Mouse (Mus musculus) layer of hippocampus, adult 6 months (tissue): ENCODE results near the gene 1600015I10Rik. TPM values are rescaled to one million over a fixed set of nuclear protein-coding genes. Genes with fewer than 3 reads are reported as not detected.

Experiments
- long read RNA-seq, 2 experiments: library from polyadenylated mRNA; unstranded; transcript quantifications; one replicate each; pipeline ENCODE4 v2.0.0; 2019 to 2020
- polyA plus RNA-seq: library from polyadenylated mRNA; unstranded; fragments of <200 nt; fragmentation: Nextera tagmentation; gene quantifications from 2 replicates; pipeline ENCODE4 v1.2.3, GENCODE M21; 2021

1600015I10Rik gene
- polyA plus RNA-seq = not detected in 2 replicates
- long read RNA-seq, experiment 1 = 0 reads
- long read RNA-seq, experiment 2 = 0 reads

GRCm38 (mm10) chr6:48929595-48929994 lies at the start of gene 1600015I10Rik:
Gene 1600015I10Rik, plus strand, starts transcription at chr6:48929895.

GRCm38 (mm10) chr6:48974663-48975062 lies 45.0 kb downstream of the 1600015I10Rik start, which contains the start of gene Doxl2:
Gene Doxl2, plus strand, starts transcription at chr6:48974963.

Other genes with a start within 250 kb of the 1600015I10Rik start
- gene Gimap4, start 245.3 kb upstream of the 1600015I10Rik start, polyA plus RNA-seq = 0.21 TPM in 1 of 2 replicates, not detected in the other
- 2.7 and 3.0 TPM in 2 replicates for gene Gimap6, start 221.7 kb upstream of the 1600015I10Rik start, polyA plus RNA-seq
- 0.83 TPM in 1 of 2 replicates, not detected in the other for gene Gm28053, start 211.3 kb upstream of the 1600015I10Rik start, polyA plus RNA-seq
- 0.11 TPM in 1 of 2 replicates, not detected in the other for gene Gimap7, start 211.3 kb upstream of the 1600015I10Rik start, polyA plus RNA-seq
- gene Gimap1, start 190.8 kb upstream of the 1600015I10Rik start, polyA plus RNA-seq = 2.5 and 3.3 TPM in 2 replicates
- gene Gimap5, start 183.7 kb upstream of the 1600015I10Rik start, polyA plus RNA-seq = 0.60 and 0.82 TPM in 2 replicates
- gene Gimap3, start 159.0 kb upstream of the 1600015I10Rik start, polyA plus RNA-seq = 0.06 TPM in 1 of 2 replicates, not detected in the other
- 59.6 and 66.9 TPM in 2 replicates for gene Tmem176a, start 89.0 kb upstream of the 1600015I10Rik start, polyA plus RNA-seq
- gene Tmem176b, start 88.4 kb upstream of the 1600015I10Rik start, polyA plus RNA-seq = 94.2 and 95.1 TPM in 2 replicates
- gene Aoc1, start 57.0 kb upstream of the 1600015I10Rik start, polyA plus RNA-seq = 0.20 and 0.40 TPM in 2 replicates
- gene Doxl2, start 45.1 kb downstream of the 1600015I10Rik start, polyA plus RNA-seq = not detected in 2 replicates
- not detected in 2 replicates for gene Svs1, start 57.0 kb downstream of the 1600015I10Rik start, polyA plus RNA-seq
- 2.9 and 6.1 TPM in 2 replicates for gene Gpnmb, start 106.7 kb downstream of the 1600015I10Rik start, polyA plus RNA-seq
- 28.1 and 34.7 TPM in 2 replicates for gene Malsu1, start 143.9 kb downstream of the 1600015I10Rik start, polyA plus RNA-seq